Mouse (Mus musculus): ENCODE measurements around the gene Ubac2.

DNA sequence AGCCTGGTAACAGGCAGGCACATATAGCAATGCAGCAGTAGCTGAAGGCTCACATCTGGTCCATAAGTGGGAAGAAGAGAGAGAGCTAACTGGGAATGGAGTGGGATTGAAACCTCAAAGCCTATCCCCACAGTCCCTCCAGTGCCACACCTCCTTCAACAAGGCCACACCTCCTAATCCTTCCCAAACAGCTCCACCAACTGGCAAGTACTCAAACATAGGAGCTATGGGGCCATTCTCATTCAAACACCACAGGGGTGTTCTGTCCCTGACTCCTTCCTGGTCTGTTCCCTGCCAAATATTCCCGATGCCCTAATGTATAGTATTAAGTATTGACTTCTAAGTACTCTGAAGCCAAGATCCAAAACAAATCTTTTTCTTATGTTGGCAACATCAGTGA is 27.2 kb upstream of the Ubac2 start:
- TF ChIP-seq ZMIZ1 (IDR thresholded peaks at IDR 0.05; ENCODE audit: low read depth, low read length) (no peak), ELF1 (IDR thresholded peaks at IDR 0.05; ENCODE audit: low read depth, low read length) (no peak), EP300 (IDR thresholded peaks at IDR 0.05; ENCODE audit: low read length) (no peak), ZKSCAN1 (IDR thresholded peaks at IDR 0.05; ENCODE audit: borderline replicate concordance, low read depth, low read length) (no peak)

All from CH12.LX (cell line).